Mouse (Mus musculus): Measurements from ENCODE around the gene Ncoa4.

GRCm38 (mm10) chr14:32166062-32166441 lies 6.4 kb downstream of the Ncoa4 start:
- no peak for TF ChIP-seq CTCF (IDR thresholded peaks at IDR 0.05; ENCODE audit: low read depth)
- no peak for TF ChIP-seq EP300 (IDR thresholded peaks at IDR 0.05; ENCODE audit: low read depth)
